Mouse (Mus musculus) adrenal gland, adult 2 months (tissue): Measurements from ENCODE around the gene Vat1. TPM values are rescaled to one million over a fixed set of nuclear protein-coding genes. Genes with fewer than 3 reads are reported as not detected.
A peak's percentile ranks its signal among the peaks of the same experiment; 100 is the strongest.
"Not testable (repeated sequence)": the region's sequence is repeated elsewhere in the genome, so short reads cannot be mapped to it uniquely, and the experiment has no call there.

Source experiments
- DNase-seq: peaks from one replicate; pipeline ENCODE4 v3.0.0; 2021
- long read RNA-seq: library from polyadenylated mRNA; stranded (forward); transcript quantifications from one replicate; pipeline ENCODE4 v2.0.0, GENCODE M21; 2021
- polyA plus RNA-seq: library from polyadenylated mRNA; depleted of rRNA; stranded (reverse); fragments of >200 nt; gene quantifications from 2 replicates; pipeline ENCODE4 v1.2.3, GENCODE M21; 2012; rRNA removed
- total RNA-seq, 2 experiments: library from RNA; stranded (reverse); gene quantifications; 2 replicates each; pipeline ENCODE4 v1.2.3; 2021

Gene Vat1
- total RNA-seq (100 to 1,000 TPM in 1 of 2 experiments, 10 to 100 TPM in 1; 95.6 to 189 TPM), polyA plus RNA-seq (151 and 157 TPM in 2 replicates)
- long read RNA-seq, transcript Vat1-201 (6 exons, 2,766 nt) = major isoform, 48 of 59 reads
- long read RNA-seq, partial matches to known transcripts = 1 of 59 reads
- long read RNA-seq, other reads (novel, unspliced or antisense) = 10 of 59 reads

DNA sequence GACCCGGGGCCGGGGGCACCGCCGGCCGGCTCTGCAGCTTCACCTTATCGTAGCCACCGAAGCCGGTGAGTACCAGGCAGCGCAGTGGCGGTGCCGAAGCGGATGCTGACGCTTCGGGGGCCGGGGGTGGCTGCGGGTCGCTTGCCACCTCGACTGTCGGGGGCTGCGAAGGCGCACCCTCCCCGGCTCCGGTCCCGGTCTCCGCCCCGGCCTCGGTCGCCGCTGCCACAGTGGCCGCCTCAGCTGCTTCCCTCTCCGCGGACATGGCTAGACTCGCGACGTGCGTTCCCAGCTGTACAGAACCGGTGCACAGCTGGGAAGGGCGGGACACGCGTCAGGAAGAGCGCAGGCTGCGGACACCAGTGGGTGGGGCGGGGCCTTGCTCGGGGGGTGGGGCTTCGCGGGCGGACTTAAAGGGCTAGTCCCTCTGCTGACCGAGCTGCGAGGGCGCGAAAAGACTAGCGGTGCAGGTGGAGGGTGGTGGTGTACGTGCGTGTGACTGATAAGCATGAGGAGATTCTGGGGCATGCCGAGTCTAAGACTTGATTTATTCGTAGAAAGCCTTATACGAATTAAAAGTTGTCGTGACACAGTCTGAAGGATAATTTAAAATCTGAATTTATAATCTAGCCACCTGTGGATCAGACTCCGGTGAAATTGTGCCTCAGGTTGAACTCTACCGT is at the start of gene Vat1:
Gene Vat1 (minus strand): TSS at position 362 of the 683 bp plus-strand sequence.
- DNase-seq = peak; percentile 87

DNA sequence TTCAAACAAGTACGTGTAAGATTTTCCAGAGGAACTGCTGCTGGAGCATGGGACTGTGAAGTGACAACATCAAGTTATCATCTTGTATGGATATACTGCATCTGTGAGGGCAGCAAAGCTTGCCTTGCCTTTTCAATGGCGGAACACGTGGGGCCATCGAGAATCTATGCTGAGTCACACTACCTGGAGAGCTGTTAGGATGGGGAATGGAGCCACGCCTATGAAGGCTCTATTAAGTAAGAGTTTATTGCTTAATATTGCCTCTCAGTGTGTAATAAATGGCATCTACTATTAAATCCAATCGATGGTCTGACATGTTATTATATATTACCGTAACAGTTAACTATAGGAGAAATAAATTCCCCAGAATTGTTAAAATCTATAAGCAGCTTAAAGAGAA is 41.1 kb upstream of the Vat1 start:
- no peak for DNase-seq

- DNase-seq = no peak
These were observed 40.3 kb upstream of the Vat1 start for GRCm38 (mm10) chr11:101506269-101506780.

- DNase-seq = no peak
These were observed 20.1 kb upstream of the Vat1 start for GRCm38 (mm10) chr11:101486126-101486525.

GRCm38 (mm10) chr11:101485509-101486028 is 19.5 kb upstream of the Vat1 start:
- no peak for DNase-seq

- no peak for DNase-seq
These were observed 18.8 kb upstream of the Vat1 start for GRCm38 (mm10) chr11:101484814-101485213.

DNA sequence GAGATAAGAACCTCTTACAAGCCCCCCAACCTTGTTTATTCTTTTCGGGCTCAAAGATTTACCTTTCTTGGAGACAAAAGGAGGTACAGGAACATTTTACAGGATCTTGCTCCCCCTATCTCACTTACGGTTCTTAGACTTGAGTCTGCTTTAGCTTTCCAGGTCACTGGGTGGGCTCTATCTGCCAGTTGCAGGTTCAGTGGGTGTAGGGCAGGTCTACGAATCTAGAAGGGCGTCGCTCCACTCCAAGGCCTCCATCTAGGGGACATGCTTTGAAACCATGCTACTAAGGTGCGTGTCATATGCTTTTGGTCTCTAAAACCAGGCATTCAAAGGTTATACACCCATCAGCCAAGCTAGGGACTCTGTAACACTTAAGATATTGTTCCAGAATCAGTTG is 18.2 kb upstream of the Vat1 start:
- no peak for DNase-seq

GRCm38 (mm10) chr11:101483804-101484203 is 17.8 kb upstream of the Vat1 start:
- DNase-seq = no peak

- peak; percentile 42 for DNase-seq
These were observed 14.9 kb upstream of the Vat1 start for GRCm38 (mm10) chr11:101480912-101481311.

- no peak for DNase-seq
These were observed 13.2 kb upstream of the Vat1 start for GRCm38 (mm10) chr11:101479171-101479635.

- no peak for DNase-seq
These were observed 11.7 kb upstream of the Vat1 start for GRCm38 (mm10) chr11:101477552-101478211.

GRCm38 (mm10) chr11:101477194-101477551 is 11.1 kb upstream of the Vat1 start:
- no peak for DNase-seq

DNA sequence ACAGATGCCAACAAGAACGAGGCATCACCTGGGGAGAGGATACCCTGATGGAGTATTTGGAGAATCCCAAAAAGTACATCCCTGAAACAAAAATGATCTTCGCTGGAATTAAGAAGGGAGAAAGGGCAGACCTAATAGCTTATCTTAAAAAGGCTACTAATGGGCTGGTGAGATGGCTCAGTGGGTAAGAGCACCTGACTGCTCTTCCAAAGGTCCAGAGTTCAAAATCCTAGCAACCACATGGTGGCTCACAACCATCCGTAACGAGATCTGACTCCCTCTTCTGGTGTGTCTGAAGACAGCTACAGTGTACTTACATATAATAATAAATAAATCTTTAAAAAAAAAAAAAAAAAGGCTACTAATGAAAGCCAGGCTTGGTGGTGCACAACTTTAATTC is 10.3 kb upstream of the Vat1 start:
- not testable (repeated sequence) for DNase-seq

DNA sequence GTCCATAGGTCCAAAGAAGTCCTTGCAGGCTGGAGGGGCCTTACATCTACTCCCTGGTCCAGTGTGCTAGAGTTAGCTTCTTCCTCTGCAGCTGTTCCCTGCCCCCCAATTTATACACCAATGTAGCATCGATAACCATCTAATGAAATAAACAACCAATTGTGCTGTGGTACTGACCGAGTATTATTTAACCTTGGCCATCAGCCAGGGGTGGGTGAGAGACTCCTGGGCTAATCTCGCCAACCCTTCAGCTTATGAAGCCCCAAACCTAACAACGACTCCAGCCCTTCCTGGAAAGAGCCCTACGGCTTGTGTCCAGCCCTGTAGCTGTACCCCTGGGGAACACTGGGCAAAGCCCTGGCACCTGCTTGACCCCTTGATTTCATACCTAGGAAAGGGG is 8.3 kb upstream of the Vat1 start:
- no peak for DNase-seq

DNA sequence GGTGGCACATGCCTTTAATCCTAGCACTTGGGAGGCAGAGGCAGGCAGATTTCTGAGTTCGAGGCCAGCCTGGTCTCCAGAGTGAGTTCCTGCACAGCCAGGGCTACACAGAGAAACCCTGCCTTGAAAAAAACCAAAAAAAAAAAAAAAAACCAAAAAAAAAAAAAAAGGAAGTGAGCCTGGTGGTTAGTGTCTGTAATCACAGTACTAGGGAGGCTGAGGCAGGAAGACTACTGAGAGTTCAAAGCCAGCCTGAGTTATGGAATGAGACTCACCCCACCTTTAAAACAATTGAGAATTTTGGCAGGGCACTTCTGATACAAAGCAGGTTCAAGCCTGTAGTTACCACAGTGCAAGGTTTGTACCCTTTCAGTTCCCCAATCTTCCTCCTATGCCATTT is 7.7 kb upstream of the Vat1 start:
- DNase-seq = not testable (repeated sequence)

- no peak for DNase-seq
These were observed 6.3 kb upstream of the Vat1 start for GRCm38 (mm10) chr11:101472336-101472735.

DNA sequence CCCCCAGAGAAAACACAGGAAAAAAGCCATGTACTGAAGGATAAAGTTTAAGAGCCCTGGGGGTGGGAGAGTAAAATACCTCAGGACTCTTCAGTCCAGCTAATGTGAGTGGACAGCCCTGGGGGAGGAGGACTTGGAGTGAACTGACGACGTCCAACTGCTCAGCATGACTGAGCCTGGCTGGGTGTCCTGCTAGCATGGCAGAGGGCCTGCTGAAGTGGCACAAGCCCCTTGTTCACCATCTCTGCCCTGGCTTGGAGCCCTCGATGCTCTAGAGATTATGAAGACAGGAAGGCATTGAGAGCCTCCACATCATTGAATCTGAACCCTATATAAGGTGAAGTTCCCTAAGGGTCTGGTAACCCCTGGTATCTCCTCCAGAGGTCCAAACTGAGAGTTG is 5.9 kb upstream of the Vat1 start:
- no peak for DNase-seq

- DNase-seq = no peak
These were observed 4.2 kb upstream of the Vat1 start for GRCm38 (mm10) chr11:101470206-101470605.

- DNase-seq = no peak
These were observed 3.1 kb upstream of the Vat1 start for GRCm38 (mm10) chr11:101469155-101469554.

GRCm38 (mm10) chr11:101468731-101469130 is 2.7 kb upstream of the Vat1 start:
- no peak for DNase-seq

DNA sequence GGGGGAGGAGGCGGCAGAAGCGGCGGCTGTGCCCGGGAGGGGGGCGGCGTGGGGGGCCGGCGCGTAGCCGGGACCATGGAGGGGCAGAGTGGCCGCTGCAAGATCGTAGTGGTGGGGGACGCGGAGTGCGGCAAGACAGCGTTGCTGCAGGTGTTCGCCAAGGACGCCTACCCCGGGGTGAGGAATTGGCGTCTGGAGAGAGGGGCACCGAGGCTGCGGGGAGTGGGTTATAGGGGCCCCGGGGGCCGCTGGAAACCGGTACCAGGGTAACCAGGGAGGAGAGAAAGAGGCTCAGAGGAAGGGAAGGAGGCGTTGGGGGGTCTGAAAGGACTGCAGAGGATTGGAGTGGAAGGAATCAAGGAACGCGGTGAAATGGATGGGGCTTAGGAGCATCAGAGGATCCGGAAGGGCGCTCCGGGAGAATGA is 2.2 kb upstream of the Vat1 start:
- DNase-seq = no peak

- DNase-seq = peak; percentile 80
These were observed 1.6 kb upstream of the Vat1 start for GRCm38 (mm10) chr11:101467477-101468262.
